Mouse (Mus musculus) kidney, postnatal 36 days (tissue): ENCODE data around the gene Crhr2.
A peak's percentile ranks its signal among the peaks of the same experiment; 100 is the strongest.

Experiments
- DNase-seq, 2 experiments: peaks; one replicate each; pipeline ENCODE4 v3.0.0; 2021 to 2022; ENCODE audit warnings: mixed read lengths in 2 of 2

Crhr2 gene

DNA sequence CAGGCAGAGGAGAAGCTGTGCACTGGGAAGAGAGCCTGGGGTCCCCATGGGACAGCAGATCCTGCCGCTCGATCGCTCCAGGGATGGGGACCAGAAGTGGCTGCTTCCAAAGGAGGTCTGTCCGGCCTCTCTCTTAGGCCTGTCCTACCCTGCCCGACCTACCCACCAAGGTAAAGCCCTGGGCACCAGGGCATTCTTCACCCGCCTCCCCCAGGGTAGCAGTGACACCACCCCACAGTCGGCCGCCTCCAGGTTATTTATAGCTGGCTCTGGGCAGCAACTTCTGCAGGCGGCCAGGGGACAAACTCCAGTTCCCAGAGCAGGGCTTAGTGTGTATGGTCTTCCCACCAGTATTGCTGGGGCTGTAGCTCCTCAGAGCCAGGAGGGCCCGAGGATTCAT is at the start of gene Crhr2:
Gene Crhr2 (minus strand): TSS at position 223 of the 400 bp plus-strand sequence.
- DNase-seq, result peak in 1 of 2 experiments; percentile 26

GRCm38 (mm10) chr6:55179560-55179959 is 46.7 kb upstream of the Crhr2 start:
- DNase-seq, result peak; percentile 66 to 74

DNA sequence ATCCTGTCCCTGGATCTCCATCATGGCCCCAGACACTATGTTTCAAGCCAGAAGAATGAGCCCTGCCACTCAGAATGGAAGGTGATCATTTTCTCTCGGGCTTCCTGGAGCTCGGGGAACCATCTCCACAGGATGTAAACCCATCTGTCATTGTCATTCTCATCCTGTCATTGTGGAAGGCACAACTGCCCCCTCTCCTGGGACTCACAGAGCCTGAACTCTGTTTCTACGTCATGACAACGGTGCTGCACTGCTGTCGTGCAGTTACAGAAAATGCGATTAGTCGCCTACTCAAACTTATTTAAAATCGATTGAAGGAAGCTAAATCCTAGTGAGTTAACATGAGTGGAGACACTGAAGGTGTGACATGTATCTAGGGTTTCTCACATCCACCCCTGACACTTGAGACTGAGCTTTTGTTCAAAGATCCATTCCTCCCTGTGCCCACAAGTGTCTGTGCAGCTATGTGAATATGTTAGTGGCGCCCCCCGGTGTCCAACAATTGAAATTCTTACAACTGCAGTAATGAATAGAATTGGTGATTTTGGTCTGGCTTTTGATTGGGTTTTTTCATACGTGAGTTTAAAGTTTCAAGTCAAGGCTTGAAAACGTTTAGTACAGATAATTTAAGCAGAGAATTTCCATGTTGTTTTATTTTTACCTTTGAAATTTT is 44.4 kb upstream of the Crhr2 start:
- DNase-seq, result peak; percentile 29 to 78

- DNase-seq, result peak; percentile 78 to 83
Measured at GRCm38 (mm10) chr6:55175892-55176291, 43.1 kb upstream of the Crhr2 start.

DNA sequence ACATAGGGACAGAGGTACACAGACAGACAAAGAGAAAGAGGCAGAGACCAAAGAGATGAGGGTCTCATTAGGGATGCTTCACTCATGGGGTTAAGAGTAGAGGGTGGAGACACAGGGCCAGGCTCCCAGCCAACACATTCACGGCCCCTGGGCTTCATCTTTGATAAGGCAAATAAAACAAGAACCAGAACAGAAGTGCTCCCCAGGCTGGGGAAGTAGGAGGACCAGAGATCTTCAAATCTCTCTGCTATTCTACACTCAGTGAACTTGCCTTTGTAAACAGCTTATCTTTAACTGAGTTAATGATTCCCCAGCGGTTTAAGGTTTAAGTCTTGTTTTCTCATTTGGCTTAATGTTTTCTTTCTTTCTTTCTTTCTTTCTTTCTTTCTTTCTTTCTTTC is 42.6 kb upstream of the Crhr2 start:
- peak; percentile 53 to 54 for DNase-seq

DNA sequence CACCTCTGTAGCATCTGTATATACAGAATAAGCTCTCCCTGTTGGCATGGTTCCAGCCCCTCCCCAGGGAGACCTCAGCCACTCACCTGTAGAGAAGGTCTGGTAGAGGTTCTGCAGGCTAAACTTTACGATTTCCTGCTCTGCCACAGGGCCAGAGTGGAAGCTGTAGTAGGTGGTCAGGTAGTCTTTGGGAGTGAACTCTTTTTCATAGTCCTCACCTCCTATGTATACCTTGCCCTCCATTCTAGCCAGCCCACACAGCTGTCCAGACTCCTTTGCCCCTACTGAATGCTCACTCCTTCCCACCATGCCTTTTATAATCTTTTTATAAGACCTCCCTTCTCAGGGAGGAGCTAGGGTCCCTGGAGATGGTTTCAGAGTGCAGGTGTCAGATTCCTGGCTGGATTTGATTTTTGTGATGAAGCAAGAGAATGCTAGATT is 41.9 kb upstream of the Crhr2 start, which contains the start of gene Inmt:
Gene Inmt (minus strand): TSS at position 303 of the 441 bp plus-strand sequence.
- peak; percentile 41 to 66 for DNase-seq

DNA sequence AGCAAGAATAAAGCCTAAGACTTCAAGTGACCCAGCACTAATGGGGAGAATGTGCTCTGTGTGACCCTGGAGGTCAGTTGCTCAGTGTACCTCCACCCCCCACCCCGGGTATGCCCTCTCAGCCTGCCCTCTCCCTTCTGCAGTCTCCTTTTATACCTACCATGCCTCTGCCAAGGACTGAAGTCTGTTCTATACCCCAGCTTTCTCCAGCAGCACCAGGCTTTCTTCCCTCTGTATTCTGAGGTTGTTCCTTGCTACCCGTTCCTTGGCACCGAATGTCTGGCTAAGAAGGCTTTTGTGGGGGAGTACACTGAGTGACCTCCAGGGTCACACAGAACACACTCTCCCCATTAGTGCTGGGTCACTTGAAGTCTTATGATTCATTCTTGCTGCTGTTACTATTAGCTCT is 41.1 kb upstream of the Crhr2 start:
- DNase-seq, result peak; percentile 65 to 66

DNA sequence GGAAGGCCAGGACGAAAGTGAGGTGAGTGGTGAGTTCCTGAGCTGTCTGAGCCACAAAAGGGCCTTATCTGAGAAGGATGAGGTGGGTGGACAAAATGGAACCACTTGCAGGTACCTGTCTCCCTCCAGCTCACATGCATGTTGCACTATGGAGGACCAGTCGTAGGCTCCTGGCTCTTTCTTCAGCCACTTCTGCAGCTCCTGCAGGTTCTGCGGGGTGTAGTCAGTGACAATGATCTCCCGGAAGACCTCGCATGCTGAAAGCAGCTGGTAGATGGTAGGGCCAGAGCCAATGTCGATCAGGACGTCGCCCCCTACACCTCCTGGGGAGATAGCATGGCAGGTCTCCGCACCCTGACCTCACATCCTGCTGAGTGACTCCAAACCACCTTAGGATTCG is 40.4 kb upstream of the Crhr2 start:
- no peak for DNase-seq

GRCm38 (mm10) chr6:55171638-55172037 is 38.8 kb upstream of the Crhr2 start:
- peak in 1 of 2 experiments; percentile 40 for DNase-seq

DNA sequence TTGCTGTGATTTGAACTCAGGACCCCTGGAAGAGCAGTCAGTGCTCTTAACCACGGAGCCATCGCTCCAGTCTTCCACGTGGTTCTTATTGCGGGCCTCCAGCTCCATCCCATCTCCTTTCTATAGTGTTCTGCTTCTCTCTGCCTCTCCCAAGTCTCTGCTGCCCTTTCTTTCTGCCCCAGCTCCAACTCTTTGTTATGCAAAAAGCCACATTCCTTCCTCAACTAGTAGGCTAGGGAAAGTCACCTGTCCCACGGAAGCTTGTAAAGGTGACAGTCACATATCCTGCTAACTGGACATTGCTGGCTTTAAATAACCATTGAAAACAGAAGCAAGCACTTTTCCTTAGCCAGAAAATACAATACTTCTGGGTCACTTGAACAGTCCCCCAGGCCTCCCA is 37.0 kb upstream of the Crhr2 start:
- DNase-seq, result no peak

GRCm38 (mm10) chr6:55166777-55167463 is 34.1 kb upstream of the Crhr2 start:
- DNase-seq, result peak; percentile 70 to 83

- DNase-seq, result no peak
Measured at GRCm38 (mm10) chr6:55163046-55163584, 30.3 kb upstream of the Crhr2 start.

GRCm38 (mm10) chr6:55161311-55161761 is 28.5 kb upstream of the Crhr2 start:
- no peak for DNase-seq

GRCm38 (mm10) chr6:55159256-55159655 is 26.4 kb upstream of the Crhr2 start:
- no peak for DNase-seq

DNA sequence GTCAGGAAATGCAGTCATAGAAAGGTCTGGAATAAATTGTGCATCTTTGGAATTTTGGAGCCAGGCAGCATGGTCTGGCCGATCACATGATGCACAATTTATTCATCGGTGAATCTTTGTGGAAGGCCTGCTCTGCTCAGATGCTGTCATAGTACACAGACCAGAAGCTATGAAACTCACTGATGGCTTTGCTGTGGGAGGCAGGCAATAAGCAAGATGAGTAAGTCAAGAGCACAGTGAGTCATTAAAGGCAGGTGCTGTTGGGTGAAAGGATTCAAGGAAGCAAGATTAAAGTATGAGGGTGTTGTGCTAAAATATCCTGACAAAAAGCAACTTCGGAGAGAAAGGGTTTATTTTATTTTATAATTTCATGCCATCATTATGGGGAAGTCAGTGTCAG is 19.4 kb upstream of the Crhr2 start:
- no peak for DNase-seq

DNA sequence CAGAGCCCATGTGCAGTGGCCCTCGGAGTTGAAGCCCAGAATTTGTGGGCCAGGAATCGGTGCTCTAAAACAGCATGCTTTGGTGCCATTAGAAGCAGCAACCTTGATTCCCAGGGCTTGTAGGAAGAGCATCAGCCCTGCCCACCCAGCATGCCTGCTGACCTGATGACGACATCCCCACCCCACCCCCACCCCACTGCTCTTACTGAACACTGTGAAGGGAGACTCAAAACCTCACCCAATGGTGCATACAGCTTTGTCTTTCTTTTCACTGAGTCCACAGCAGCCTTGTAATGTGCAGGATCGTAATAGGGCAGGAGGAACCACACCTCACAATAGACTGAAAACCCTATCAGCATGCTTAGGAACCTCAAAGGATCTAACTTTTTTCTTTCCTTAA is 13.3 kb upstream of the Crhr2 start:
- DNase-seq, result no peak

GRCm38 (mm10) chr6:55145285-55145684 is 12.5 kb upstream of the Crhr2 start:
- peak; percentile 29 to 49 for DNase-seq

DNA sequence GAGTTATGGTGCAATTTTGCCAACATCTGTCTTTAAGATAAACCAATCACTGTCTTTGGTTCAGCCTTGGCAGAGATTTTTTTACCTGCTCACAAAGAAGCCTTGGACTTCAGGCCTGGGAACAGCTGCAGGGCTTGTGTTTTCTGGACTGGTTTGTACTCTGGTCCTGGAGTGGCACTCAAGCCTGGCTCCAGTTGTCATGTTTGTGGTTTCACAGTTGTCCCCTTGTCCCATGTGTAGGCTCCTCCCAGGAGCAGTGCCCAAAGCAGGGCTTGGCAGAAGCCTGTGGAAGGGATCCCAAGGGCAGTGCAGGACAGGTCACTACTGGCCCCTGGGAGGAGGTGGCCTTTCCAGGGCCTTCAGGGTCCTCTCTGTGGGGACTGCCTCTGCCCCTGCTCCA is 5.5 kb upstream of the Crhr2 start:
- DNase-seq, result peak in 1 of 2 experiments; percentile 8

- DNase-seq, result no peak
Measured at GRCm38 (mm10) chr6:55133425-55133824, 609 bp upstream of the Crhr2 start.

DNA sequence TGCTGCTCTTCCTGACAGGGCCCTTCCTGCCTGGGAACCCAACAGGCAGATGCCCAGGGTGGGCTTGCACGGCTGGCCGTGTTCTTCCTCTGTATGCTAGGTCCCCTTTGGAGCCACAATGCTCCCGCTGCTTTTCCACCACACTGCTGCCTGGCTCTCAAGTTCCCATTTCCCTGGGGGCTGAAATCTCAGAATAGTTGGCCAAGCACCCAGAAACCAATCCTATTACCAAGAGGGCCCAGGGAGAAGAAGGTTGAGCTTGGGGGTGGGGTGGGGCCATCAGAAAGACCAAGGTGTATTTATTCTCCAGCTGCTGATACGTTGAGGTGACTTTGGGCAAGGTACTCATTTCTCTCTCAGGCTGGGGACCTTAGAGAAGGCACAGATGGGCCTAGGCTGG is 1.5 kb downstream of the Crhr2 start:
- DNase-seq, result no peak

GRCm38 (mm10) chr6:55130631-55131030 is 2.2 kb downstream of the Crhr2 start:
- no peak for DNase-seq

GRCm38 (mm10) chr6:55128391-55128790 is 4.4 kb downstream of the Crhr2 start:
- no peak for DNase-seq

DNA sequence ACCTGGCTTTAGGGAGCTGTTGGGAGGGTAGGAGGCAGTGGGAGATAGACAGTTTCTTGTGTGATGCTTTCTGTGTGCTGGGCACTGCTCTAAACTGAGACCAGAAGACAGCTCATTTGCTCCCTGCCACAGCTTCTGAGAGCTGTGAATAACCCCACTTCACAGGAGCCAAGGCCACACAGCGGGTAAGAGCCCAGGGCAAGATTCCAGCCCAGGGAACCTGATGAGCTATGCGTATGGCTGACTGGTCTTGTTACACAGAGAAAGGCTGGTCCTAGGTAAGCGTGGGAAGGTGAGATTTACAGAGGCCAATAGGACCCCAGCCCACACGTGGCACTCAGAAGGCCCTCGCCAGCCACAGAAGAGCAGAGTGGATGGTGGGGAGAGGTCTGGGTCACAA is 6.2 kb downstream of the Crhr2 start:
- no peak for DNase-seq

DNA sequence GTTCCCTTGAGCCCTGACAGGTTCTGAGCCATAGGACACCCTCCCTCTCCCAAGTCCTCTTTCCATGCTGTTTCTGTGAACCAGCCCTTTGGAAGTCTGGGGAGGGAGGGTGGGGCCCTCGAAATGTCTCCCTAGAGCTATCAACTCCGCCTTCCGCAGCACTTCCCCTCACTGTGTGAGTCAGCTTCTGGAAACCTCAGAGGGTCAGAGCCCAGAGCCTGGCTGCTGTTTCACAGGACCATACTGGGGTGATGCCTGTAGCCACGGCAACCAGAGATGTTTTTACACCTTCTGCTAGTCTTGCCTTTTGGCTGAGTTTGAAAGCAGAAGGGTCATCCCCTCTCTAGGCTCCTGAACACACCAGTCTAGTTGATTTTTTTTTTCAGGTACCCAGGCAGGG is 9.8 kb downstream of the Crhr2 start:
- DNase-seq, result no peak
